Mouse (Mus musculus): Measurements from ENCODE around the gene Grb2. TPM values are rescaled to one million over a fixed set of nuclear protein-coding genes. Genes with fewer than 3 reads are reported as not detected.

Grb2 gene
- polyA plus RNA-seq, 1 experiment from 2014 or later = 66.7 TPM

- ATAC-seq (ENCODE audit: low read depth) (no peak), DNase-seq (ENCODE audit: low spot score) (no peak)
- Histone ChIP-seq H3K27ac (replicated peaks; ENCODE audit: low read depth, low read length) (no peak overlapping the region), H3K4me2 (ENCODE audit: low read depth, low read length) (no peak overlapping the region), H3K4me3 (ENCODE audit: low read depth, low read length) (no peak overlapping the region), H3K36me3 (ENCODE audit: control insufficient read depth, insufficient read depth, low read length) (peaks cover 32% of the 10 kb centered on the region), H3K27me3 (replicated peaks; ENCODE audit: control insufficient read depth, insufficient read depth, low read length) (no peaks in the 10 kb centered on the region), H3K9me3 (ENCODE audit: control insufficient read depth, low read length) (no peaks in the 10 kb centered on the region), H3K4me1 (ENCODE audit: control insufficient read depth, insufficient read depth, low read length) (peaks cover 17% of the 10 kb centered on the region), H3K9ac (ENCODE audit: low read depth, low read length) (no peak overlapping the region)
- 98% methylated on average over 15 of the region's 15 CpGs for WGBS
Measured at GRCm38 (mm10) chr11:115600743-115601142, 107.7 kb downstream of the Grb2 start.

GRCm38 (mm10) chr11:115599722-115600121 is 108.7 kb downstream of the Grb2 start:
- H3K27me3 ChIP-seq (replicated peaks; ENCODE audit: control insufficient read depth, insufficient read depth, low read length) = no peaks in the 10 kb centered on the region
- H3K9ac ChIP-seq (ENCODE audit: low read depth, low read length) = no peak overlapping the region
- 96% methylated on average over 7 of the region's 7 CpGs for WGBS
- no peak overlapping the region for H3K27ac ChIP-seq (replicated peaks; ENCODE audit: low read depth, low read length)
- H3K9me3 ChIP-seq (ENCODE audit: control insufficient read depth, low read length) = no peaks in the 10 kb centered on the region
- no peak overlapping the region for H3K4me2 ChIP-seq (ENCODE audit: low read depth, low read length)
- peaks cover 32% of the 10 kb centered on the region for H3K36me3 ChIP-seq (ENCODE audit: control insufficient read depth, insufficient read depth, low read length)
- H3K4me3 ChIP-seq (ENCODE audit: low read depth, low read length) = no peak overlapping the region
- ATAC-seq (ENCODE audit: low read depth) = no peak
- no peak for DNase-seq (ENCODE audit: low spot score)
- H3K4me1 ChIP-seq (ENCODE audit: control insufficient read depth, insufficient read depth, low read length) = peaks cover 11% of the 10 kb centered on the region

- DNase-seq (ENCODE audit: low spot score) (no peak), ATAC-seq (ENCODE audit: low read depth) (no peak)
- H3K36me3 ChIP-seq (ENCODE audit: control insufficient read depth, insufficient read depth, low read length) = peaks cover 46% of the 10 kb centered on the region
- H3K4me1 ChIP-seq (ENCODE audit: control insufficient read depth, insufficient read depth, low read length) = peaks cover 10% of the 10 kb centered on the region
- no peak overlapping the region for H3K9ac ChIP-seq (ENCODE audit: low read depth, low read length)
- H3K27ac ChIP-seq (replicated peaks; ENCODE audit: low read depth, low read length) = no peak overlapping the region
- 93% methylated on average over 4 of the region's 4 CpGs for WGBS
- no peaks in the 10 kb centered on the region for H3K27me3 ChIP-seq (replicated peaks; ENCODE audit: control insufficient read depth, insufficient read depth, low read length)
- H3K9me3 ChIP-seq (ENCODE audit: control insufficient read depth, low read length) = no peaks in the 10 kb centered on the region
- H3K4me3 ChIP-seq (ENCODE audit: low read depth, low read length) = no peak overlapping the region
- H3K4me2 ChIP-seq (ENCODE audit: low read depth, low read length) = no peak overlapping the region
Measured at GRCm38 (mm10) chr11:115598309-115598708, 110.1 kb downstream of the Grb2 start.

- ATAC-seq (ENCODE audit: low read depth) = no peak
- DNase-seq (ENCODE audit: low spot score) = no peak
- H3K9me3 ChIP-seq (ENCODE audit: control insufficient read depth, low read length) = no peaks in the 10 kb centered on the region
- H3K36me3 ChIP-seq (ENCODE audit: control insufficient read depth, insufficient read depth, low read length) = peaks cover 76% of the 10 kb centered on the region
- H3K27ac ChIP-seq (replicated peaks; ENCODE audit: low read depth, low read length) = no peak overlapping the region
- H3K4me3 ChIP-seq (ENCODE audit: low read depth, low read length) = no peak overlapping the region
- no peak overlapping the region for H3K4me2 ChIP-seq (ENCODE audit: low read depth, low read length)
- no peaks in the 10 kb centered on the region for H3K4me1 ChIP-seq (ENCODE audit: control insufficient read depth, insufficient read depth, low read length)
- H3K27me3 ChIP-seq (replicated peaks; ENCODE audit: control insufficient read depth, insufficient read depth, low read length) = no peaks in the 10 kb centered on the region
- WGBS = 97% methylated on average over 3 of the region's 3 CpGs
- no peak overlapping the region for H3K9ac ChIP-seq (ENCODE audit: low read depth, low read length)
Measured at GRCm38 (mm10) chr11:115595209-115595608, 113.2 kb downstream of the Grb2 start.

Other genes with a start within 250 kb of the Grb2 start
- gene Slc16a5, start 246.1 kb downstream of the Grb2 start, polyA plus RNA-seq (2014; fragmentation: Nextera tagmentation; extraction: Ambion mirVana) = 0.15 and 0.18 TPM in 2 replicates
- 7.6 TPM in 2 replicates for gene Armc7, start 232.9 kb downstream of the Grb2 start, polyA plus RNA-seq (2014; fragmentation: Nextera tagmentation; extraction: Ambion mirVana)
- gene Nt5c, start 216.7 kb downstream of the Grb2 start, polyA plus RNA-seq (2014; fragmentation: Nextera tagmentation; extraction: Ambion mirVana) = 70.9 and 74.8 TPM in 2 replicates
- gene Jpt1, start 194.2 kb downstream of the Grb2 start, polyA plus RNA-seq (2014; fragmentation: Nextera tagmentation; extraction: Ambion mirVana) = 576 and 619 TPM in 2 replicates
- gene Sumo2, start 172.3 kb downstream of the Grb2 start, polyA plus RNA-seq (2014; fragmentation: Nextera tagmentation; extraction: Ambion mirVana) = 838 and 864 TPM in 2 replicates
- 128 and 143 TPM in 2 replicates for gene Nup85, start 144.2 kb downstream of the Grb2 start, polyA plus RNA-seq (2014; fragmentation: Nextera tagmentation; extraction: Ambion mirVana)
- gene Mrps7, start 104.7 kb downstream of the Grb2 start, polyA plus RNA-seq (2014; fragmentation: Nextera tagmentation; extraction: Ambion mirVana) = 82.8 and 87.6 TPM in 2 replicates
- 16.5 and 17.9 TPM in 2 replicates for gene Gga3, start 104.5 kb downstream of the Grb2 start, polyA plus RNA-seq (2014; fragmentation: Nextera tagmentation; extraction: Ambion mirVana)
- 22.7 and 28.5 TPM in 2 replicates for gene Mif4gd, start 95.6 kb downstream of the Grb2 start, polyA plus RNA-seq (2014; fragmentation: Nextera tagmentation; extraction: Ambion mirVana)
- 23.4 and 24.6 TPM in 2 replicates for gene Slc25a19, start 80.3 kb downstream of the Grb2 start, polyA plus RNA-seq (2014; fragmentation: Nextera tagmentation; extraction: Ambion mirVana)
- 15.4 and 18.2 TPM in 2 replicates for gene Tmem94, start 56.8 kb upstream of the Grb2 start, polyA plus RNA-seq (2014; fragmentation: Nextera tagmentation; extraction: Ambion mirVana)
- gene Caskin2, start 105.0 kb upstream of the Grb2 start, polyA plus RNA-seq (2014; fragmentation: Nextera tagmentation; extraction: Ambion mirVana) = 16.2 and 16.8 TPM in 2 replicates
- gene Tsen54, start 106.1 kb upstream of the Grb2 start, polyA plus RNA-seq (2014; fragmentation: Nextera tagmentation; extraction: Ambion mirVana) = 21.2 and 26.8 TPM in 2 replicates
- 11.9 and 12.1 TPM in 2 replicates for gene Llgl2, start 115.5 kb upstream of the Grb2 start, polyA plus RNA-seq (2014; fragmentation: Nextera tagmentation; extraction: Ambion mirVana)
- 0.08 and 0.54 TPM in 2 replicates for gene Myo15b, start 149.8 kb upstream of the Grb2 start, polyA plus RNA-seq (2014; fragmentation: Nextera tagmentation; extraction: Ambion mirVana)
- 16.5 and 20.2 TPM in 2 replicates for gene Smim5, start 191.4 kb upstream of the Grb2 start, polyA plus RNA-seq (2014; fragmentation: Nextera tagmentation; extraction: Ambion mirVana)
- gene Smim6, start 203.4 kb upstream of the Grb2 start, polyA plus RNA-seq (2014; fragmentation: Nextera tagmentation; extraction: Ambion mirVana) = 0.71 and 1.4 TPM in 2 replicates
- 30.2 and 36.6 TPM in 2 replicates for gene Sap30bp, start 224.7 kb upstream of the Grb2 start, polyA plus RNA-seq (2014; fragmentation: Nextera tagmentation; extraction: Ambion mirVana)
- gene Recql5, start 224.9 kb upstream of the Grb2 start, polyA plus RNA-seq (2014; fragmentation: Nextera tagmentation; extraction: Ambion mirVana) = 13.3 TPM in 2 replicates

Measured in embryonic facial prominence, embryonic 14.5 days (tissue).